Mouse (Mus musculus) cerebellum, postnatal 14 days (tissue): ENCODE results near the gene Acoxl.

Experiments used
- DNase-seq, 2 experiments: peaks; one replicate each; pipeline ENCODE4 v3.0.0; 2021; ENCODE audit warnings: mixed read lengths in 2 of 2

Acoxl gene

DNA sequence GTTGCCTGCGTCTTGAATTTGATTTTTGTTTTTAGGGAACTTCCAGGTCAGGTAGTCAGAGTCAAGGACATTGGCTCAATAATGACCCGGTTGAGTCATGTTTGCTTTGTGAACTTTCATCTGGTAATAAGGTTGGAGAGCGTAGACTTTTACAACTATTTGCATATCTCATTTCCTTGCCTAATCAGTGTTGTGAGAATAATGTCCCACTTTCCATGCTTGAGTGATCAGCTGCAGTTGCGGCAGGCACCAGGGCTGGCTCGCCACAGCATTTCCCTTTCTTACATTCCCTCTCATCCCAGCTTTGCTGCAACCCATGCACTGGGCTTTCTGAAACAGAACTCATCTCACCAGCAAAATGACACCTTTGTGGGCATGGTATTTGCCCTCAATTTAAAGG is 59.0 kb downstream of the Acoxl start:
- DNase-seq, result no peak

DNA sequence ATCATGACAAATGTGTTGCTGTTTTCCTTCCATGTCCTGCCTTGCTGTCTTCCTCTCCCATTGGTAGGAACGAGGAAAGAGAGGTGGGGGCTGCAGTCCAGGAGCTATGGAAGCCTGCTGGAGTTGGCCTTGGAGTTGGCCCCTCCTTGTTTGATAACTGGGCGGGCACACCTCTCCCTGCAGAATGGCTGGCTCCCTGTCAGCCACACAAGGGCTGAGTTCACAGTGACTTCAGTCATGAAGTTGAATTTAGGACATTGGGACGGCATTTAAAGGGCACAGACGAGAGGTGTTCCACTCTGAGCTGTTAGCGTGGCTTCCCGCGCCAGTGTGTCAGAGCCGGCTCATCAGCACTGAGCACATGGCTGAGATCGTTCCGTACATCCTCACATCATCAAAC is 66.2 kb downstream of the Acoxl start:
- DNase-seq, result no peak

GRCm38 (mm10) chr2:127906973-127907678 is 68.5 kb downstream of the Acoxl start:
- DNase-seq, result no peak

- no peak for DNase-seq
Observed at GRCm38 (mm10) chr2:127907679-127908042, 69.0 kb downstream of the Acoxl start.

GRCm38 (mm10) chr2:127908881-127909280 is 70.2 kb downstream of the Acoxl start:
- DNase-seq, result no peak

DNA sequence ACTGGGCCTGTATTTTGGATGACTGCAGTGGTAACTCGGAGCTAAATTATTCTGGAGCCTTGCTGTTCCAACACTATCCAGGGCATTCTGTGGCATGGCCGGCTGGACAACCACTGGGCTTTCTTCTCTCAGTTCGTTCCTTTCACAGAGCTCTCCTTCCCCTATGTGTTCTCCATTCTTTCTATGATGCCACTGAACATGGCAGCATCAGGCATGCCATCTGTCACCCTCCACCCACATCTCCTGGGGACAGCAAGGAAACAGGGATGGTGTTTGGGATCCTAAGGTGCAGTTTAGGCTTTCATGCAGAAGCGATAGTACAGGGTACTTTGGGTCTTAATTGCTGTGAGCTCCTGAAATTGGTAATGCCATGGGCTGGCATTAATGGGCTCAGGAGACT is 71.1 kb downstream of the Acoxl start:
- DNase-seq, result no peak

DNA sequence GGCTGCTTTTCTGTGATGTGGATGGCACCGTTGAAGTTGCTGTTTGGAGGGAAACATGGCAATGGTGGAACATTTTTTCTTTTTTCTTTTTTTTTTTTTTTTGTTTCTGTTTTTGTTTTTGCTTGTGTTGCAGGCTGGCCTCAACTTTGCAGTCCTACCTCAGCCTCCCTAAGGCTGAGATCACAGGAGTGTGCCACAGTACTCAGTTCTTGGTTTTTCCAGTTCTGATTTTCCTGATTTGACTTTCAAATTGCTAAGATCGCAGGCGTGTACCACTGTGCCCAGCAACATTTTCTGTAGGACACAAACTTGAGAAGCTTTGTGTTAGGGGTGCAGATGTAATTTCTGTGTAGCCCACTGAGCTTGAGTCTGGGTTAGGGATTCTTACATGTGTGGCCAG is 72.9 kb downstream of the Acoxl start:
- no peak for DNase-seq

DNA sequence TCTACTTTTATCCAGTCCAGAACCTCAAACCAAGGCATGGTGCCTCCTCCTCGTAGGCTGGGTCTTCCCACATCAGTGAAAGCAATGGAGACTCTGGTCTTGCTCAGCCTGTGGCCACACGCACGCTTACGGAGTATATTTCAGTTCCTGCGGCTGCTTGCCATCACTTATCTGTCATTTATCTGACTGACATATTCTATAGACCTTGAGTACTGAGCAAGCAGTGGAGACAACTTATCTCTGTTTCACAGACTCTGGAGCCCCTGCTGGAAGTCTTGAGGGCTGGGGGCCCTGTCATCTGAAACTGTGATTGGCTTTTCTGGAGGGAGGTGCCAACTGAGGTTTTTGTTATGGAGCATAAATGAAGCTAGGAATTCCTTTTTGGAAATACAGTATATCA is 75.4 kb downstream of the Acoxl start:
- DNase-seq, result no peak

GRCm38 (mm10) chr2:127916804-127917410 is 78.2 kb downstream of the Acoxl start:
- no peak for DNase-seq

GRCm38 (mm10) chr2:127919740-127920139 is 81.1 kb downstream of the Acoxl start:
- no peak for DNase-seq

GRCm38 (mm10) chr2:127922036-127922901 is 83.6 kb downstream of the Acoxl start:
- DNase-seq, result no peak

DNA sequence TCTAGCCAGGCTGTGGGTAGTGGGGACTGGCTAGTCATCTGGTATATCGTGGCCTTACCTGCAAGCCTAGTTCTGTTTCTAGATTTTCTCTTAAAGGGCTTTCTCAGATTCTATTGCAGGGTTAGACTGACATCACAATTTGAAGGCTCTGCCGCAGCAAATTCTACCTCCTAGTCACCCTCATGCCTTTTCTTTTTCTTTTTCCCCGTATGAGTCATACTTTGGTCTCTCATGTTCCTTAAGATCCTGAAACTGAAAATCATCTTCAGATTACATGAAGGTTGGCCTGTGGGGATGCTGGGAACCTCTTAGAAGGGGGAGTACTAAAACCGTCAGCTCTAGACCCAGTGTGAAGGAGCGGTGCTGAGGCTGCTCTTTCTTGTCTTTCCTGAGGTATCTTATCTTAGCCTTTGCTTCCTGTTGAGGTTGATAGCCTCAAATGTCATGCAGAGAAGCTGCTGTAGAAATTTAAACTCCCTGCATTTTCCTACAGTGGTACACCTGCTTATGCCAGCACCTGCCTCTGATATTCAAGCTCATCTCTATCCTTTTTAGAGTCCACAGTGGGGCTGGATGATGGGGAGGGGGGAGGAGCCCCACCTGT is 84.5 kb downstream of the Acoxl start:
- no peak for DNase-seq

DNA sequence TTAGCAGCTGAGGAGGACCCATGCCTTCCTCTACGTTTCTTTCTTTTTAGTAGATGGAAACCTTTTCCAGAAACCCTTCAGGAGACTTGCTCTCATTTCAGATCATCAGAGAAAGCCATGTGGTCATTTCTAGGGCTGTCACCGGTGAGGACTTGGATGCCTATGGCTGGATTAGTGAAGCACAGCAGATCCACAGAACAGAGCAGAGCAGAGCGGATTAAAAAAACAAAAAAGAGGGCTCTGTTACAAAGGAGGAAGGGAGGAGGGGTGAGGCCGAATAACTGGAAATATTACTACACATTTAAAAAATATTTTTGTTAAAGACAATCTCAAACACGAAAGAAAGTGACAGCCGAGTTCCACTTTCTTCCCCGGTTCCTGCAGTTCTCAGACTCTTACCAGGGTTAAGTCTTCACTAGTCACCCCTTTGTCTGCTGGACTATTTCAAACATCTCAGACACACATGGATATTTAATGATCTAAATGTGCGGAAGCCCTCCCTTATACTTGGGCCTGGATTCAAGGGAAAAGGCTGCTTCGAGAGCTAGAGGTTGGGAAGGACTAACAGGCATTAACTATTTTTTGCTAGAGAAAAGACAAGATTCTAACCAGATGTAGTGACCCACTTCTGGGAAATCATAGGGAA is 88.1 kb downstream of the Acoxl start:
- no peak for DNase-seq

- DNase-seq, result no peak
Observed at GRCm38 (mm10) chr2:127927452-127928273, 89.0 kb downstream of the Acoxl start.

GRCm38 (mm10) chr2:127928279-127928678 is 89.6 kb downstream of the Acoxl start:
- DNase-seq, result no peak

DNA sequence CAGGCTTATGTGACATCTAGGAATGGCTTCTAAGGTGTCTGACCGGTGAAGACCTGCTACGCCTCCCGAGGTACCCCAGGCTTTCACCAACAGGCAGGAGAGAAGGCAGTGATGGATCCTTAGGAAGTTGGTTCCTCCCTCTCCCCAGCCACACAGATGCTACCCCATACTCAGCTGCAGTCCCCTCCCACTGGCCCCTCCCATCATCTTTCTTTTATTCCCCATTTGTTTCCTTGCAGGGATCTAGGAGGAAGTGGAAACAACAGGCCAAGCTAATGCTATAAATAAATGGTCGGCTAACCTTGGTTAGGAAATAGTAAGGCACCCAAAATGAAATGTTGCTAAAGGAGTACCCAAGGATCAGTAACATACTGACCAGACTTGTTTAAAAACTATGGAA is 90.2 kb downstream of the Acoxl start:
- no peak for DNase-seq

DNA sequence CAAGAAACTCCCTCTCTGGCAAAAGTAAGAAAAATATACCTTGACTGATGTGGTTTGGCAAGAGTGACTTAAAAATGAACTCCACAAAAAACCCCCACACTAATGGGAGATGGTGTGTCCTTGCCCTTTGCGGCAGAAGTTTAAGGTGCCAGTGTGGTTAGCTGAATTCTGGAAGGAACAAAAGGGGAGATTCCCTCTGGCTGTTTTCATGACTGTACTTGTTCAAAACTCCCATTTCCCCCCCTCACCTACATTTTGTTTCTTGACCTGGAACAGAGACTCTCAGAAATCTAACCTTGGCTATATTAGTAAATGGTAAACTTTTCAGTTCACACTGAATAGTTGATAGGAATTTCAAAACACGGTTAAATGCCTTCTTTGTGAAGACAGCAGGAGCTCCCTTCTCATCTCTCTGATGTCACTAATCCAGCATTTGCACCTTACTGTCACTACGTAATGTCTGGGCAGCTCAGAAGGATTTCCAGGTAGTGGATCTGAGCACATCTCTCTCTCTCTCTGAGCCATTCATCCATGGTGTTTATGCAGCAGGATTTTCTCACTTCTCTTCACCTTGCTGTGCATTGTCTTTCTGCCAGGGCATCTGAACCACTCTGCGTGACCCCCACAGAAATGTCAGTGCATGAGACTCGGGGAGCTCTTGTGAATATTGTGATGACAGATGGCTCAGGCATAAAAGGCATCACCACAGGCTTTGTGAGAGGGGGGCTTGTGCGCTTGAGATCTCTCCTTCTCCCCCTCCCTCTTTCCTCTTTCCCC is 91.5 kb downstream of the Acoxl start:
- DNase-seq, result peak; percentile 20 to 51

GRCm38 (mm10) chr2:127931576-127931975 is 92.9 kb downstream of the Acoxl start:
- peak; percentile 54 to 67 for DNase-seq

DNA sequence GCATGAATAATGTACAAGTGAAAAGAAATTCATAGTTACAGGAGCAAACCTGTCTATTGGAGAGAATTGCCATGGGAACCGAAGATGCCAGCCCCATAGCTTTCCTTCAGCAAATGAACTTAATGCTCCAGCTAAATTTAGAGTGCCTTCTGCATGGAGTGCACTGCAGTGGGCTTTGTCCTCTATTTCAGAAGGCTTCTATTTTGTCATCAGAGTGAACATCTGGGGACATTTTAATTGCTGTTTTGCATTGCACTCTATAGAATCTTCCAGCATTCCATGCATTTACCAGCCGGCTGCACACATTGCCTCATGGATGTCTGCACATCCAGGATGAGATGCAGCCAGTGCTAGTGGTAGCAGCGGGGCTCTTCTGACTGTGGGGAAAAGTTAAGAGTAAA is 94.9 kb downstream of the Acoxl start:
- DNase-seq, result no peak

- DNase-seq, result no peak
Observed at GRCm38 (mm10) chr2:127937079-127937478, 98.4 kb downstream of the Acoxl start.

DNA sequence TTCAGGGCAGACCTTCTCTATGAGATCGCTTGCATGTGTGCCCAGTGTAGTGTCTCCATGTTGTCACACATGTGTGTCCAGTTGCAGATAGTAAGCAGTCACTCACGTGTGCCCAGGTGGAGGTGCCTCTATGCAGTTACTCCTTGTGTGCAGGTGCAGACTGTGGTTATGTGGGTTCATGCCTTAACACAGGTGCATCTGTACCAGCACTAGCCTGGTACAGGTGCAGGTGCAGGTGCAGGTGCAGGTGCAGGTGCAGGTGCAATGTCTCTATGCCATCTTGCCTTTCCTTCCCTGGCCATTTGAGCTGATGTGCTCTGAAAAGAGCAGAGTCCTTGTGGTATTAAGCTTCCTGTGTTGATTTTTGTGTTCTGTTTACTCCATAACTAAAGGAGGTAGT is 100.5 kb downstream of the Acoxl start:
- DNase-seq, result no peak
